Mouse (Mus musculus) E14TG2a.4 (cell line): ENCODE measurements around the gene Tpp1.

Source experiments
- CTCF ChIP-seq: conservative IDR thresholded peaks from 2 replicates; pipeline ENCODE4 v1.5.1; 2014; ENCODE audit warnings: low read length
- NANOG ChIP-seq: IDR thresholded peaks from 2 replicates; pipeline ENCODE4 v1.6.1; 2014; ENCODE audit warnings: borderline replicate concordance, low read length, mixed read lengths
- POU5F1 ChIP-seq: IDR thresholded peaks from 2 replicates; pipeline ENCODE4 v1.6.1; 2014; ENCODE audit warnings: low read length, borderline replicate concordance

- no peak for TF ChIP-seq POU5F1
- TF ChIP-seq CTCF: no peak
- no peak for TF ChIP-seq NANOG
Measured at GRCm38 (mm10) chr7:105753281-105753680, 1.2 kb upstream of the Tpp1 start.
